ENCODE assay signal across 8 mouse cellular contexts in the genomic region with DNA sequence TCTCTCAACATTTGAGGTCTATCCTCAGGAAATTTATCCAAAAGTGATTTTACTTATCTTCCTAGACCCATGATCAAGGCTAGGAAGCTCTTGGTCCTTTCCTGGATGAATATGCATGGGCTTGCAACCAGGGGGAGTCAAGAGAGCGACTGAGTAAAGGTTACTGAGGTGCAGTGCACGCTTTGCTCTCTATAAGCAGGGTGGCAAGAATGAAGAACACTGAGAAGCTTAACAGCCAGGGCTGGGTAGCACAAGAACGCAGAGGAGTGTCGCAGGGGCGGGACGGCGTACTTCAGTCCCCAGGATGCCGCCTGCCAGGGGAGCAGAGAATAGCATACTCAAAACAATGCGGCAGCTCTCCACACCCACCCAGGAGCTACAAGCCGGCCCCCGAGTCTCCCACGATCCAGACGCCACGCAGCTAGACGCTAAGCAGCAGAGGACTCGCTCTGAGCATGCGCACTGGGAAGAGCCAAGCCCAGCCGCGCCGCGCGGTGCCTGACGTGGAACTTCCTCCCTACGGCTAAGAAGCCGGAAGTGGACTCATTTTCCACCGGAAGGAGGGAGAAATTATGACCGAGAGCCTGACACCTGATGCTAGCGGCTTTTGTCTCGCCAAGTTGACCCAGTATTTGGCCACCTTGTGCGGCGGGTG. TPM values are rescaled to one million over a fixed set of nuclear protein-coding genes. Genes with fewer than 3 reads are reported as not detected.
DNase-seq lines count a peak whose midpoint lies in the region; ATAC-seq and TF ChIP-seq lines count a peak whose summit lies in the region.

No protein-coding gene starts in this region.

- no peaks in the 10 kb centered on the region for H3K9me3 ChIP-seq in embryonic facial prominence, embryonic 13.5 days
- H3K9me3 ChIP-seq in limb, embryonic 14.5 days (ENCODE audit: control insufficient read depth, low read length) = no peaks in the 10 kb centered on the region
- no peaks in the 10 kb centered on the region for H3K9me3 ChIP-seq in midbrain, postnatal 0 days (ENCODE audit: low read length)

- under 1% methylated on average over 31 of the region's 31 CpGs for WGBS in embryonic facial prominence, embryonic 13.5 days
- WGBS in limb, embryonic 14.5 days = 1% methylated on average over 31 of the region's 31 CpGs
- under 1% methylated on average over 31 of the region's 31 CpGs for WGBS in midbrain, postnatal 0 days

- peak overlapping the region; percentile 74 for H3K4me3 ChIP-seq in embryonic facial prominence, embryonic 13.5 days
- H3K4me3 ChIP-seq in limb, embryonic 14.5 days (replicated peaks; ENCODE audit: low read length) = peak overlapping the region; percentile 68
- H3K4me3 ChIP-seq in midbrain, postnatal 0 days (ENCODE audit: low read depth, low read length) = peak overlapping the region; percentile 54

- peak overlapping the region; percentile 72 for H3K9ac ChIP-seq in embryonic facial prominence, embryonic 13.5 days
- peak overlapping the region; percentile 78 for H3K9ac ChIP-seq in limb, embryonic 14.5 days (ENCODE audit: low read depth, low read length, severe bottlenecking)
- peak overlapping the region; percentile 87 for H3K9ac ChIP-seq in midbrain, postnatal 0 days (replicated peaks; ENCODE audit: low read length, poor library complexity, severe bottlenecking)

- no peaks in the 10 kb centered on the region for H3K27me3 ChIP-seq in embryonic facial prominence, embryonic 13.5 days
- no peaks in the 10 kb centered on the region for H3K27me3 ChIP-seq in limb, embryonic 14.5 days (ENCODE audit: control insufficient read depth, insufficient read depth, low read length)
- no peaks in the 10 kb centered on the region for H3K27me3 ChIP-seq in midbrain, postnatal 0 days (ENCODE audit: insufficient read depth, low read length)

- ATAC-seq in embryonic facial prominence, embryonic 13.5 days (ENCODE audit: insufficient number of reproducible peaks, insufficient read depth, low FRiP score, low TSS enrichment, low read depth) = peak; percentile 94
- peak; percentile 99 for ATAC-seq in limb, embryonic 14.5 days (ENCODE audit: low FRiP score, low read depth)
- ATAC-seq in midbrain, postnatal 0 days (ENCODE audit: low FRiP score) = peak; percentile 97

- H3K4me1 ChIP-seq in embryonic facial prominence, embryonic 13.5 days = peaks cover 14% of the 10 kb centered on the region
- H3K4me1 ChIP-seq in limb, embryonic 14.5 days (ENCODE audit: control insufficient read depth, insufficient read depth, low read length) = peaks cover 17% of the 10 kb centered on the region
- H3K4me1 ChIP-seq in midbrain, postnatal 0 days (ENCODE audit: insufficient read depth, low read length) = peaks cover 9% of the 10 kb centered on the region

- H3K36me3 ChIP-seq in embryonic facial prominence, embryonic 13.5 days = peaks cover 25% of the 10 kb centered on the region
- peaks cover 13% of the 10 kb centered on the region for H3K36me3 ChIP-seq in limb, embryonic 14.5 days (ENCODE audit: control insufficient read depth, insufficient read depth, low read length)
- H3K36me3 ChIP-seq in midbrain, postnatal 0 days (ENCODE audit: insufficient read depth, low read length) = 0 out of 2 replicates have a peak, but pooled peaks cover 3% of the 10 kb centered on the region

- peak overlapping the region; percentile 64 for H3K4me2 ChIP-seq in embryonic facial prominence, embryonic 13.5 days
- peak overlapping the region; percentile 82 for H3K4me2 ChIP-seq in limb, embryonic 14.5 days (replicated peaks; ENCODE audit: low read depth, low read length, severe bottlenecking)
- H3K4me2 ChIP-seq in midbrain, postnatal 0 days (ENCODE audit: low read depth, low read length, poor library complexity, severe bottlenecking) = peak overlapping the region; percentile 68

- peak; percentile 89 for DNase-seq in 3134 (ENCODE audit: extremely low read depth, insufficient read length, low spot score)
- peak; percentile 91 to 93 for DNase-seq in adrenal gland, postnatal 36 days
- peak; percentile 90 for DNase-seq in heart, adult 8-10 months (ENCODE audit: low spot score)
- DNase-seq in kidney, adult 9 months = peak; percentile 88
- peak; percentile 97 for DNase-seq in limb, embryonic 14.5 days (ENCODE audit: low spot score)
- DNase-seq in midbrain, postnatal 0 days (ENCODE audit: low spot score) = peak; percentile 98
- peak; percentile 70 to 77 for DNase-seq in spleen, postnatal 14 days (ENCODE audit: low spot score in 2 of 2)

- peak overlapping the region; percentile 96 for H3K27ac ChIP-seq in embryonic facial prominence, embryonic 13.5 days
- H3K27ac ChIP-seq in limb, embryonic 14.5 days (replicated peaks; ENCODE audit: low read depth, low read length) = peak overlapping the region; percentile 96
- H3K27ac ChIP-seq in midbrain, postnatal 0 days (ENCODE audit: low read depth, low read length) = peak overlapping the region; percentile 97

- peak; percentile 69 for TF ChIP-seq CTCF in midbrain, postnatal 0 days (IDR thresholded peaks at IDR 0.05)

- peak; percentile 94; the same call in 1 of the 2 replicates for TF ChIP-seq POLR2A in limb, embryonic 14.5 days (IDR thresholded peaks at IDR 0.05; ENCODE audit: borderline replicate concordance, extremely low read depth, insufficient read depth, insufficient read length)

RNA-seq across cellular contexts. Expression of a gene that starts 25.1 kb away (rescaled TPM):
- not detected for total RNA-seq in adrenal gland, postnatal 36 days (2021)
- polyA plus RNA-seq in embryonic facial prominence, embryonic 13.5 days (2015; fragmentation: Nextera tagmentation; extraction: Ambion mirVana) = not detected in 2 replicates
- total RNA-seq in heart, adult 8-10 months (2022) = under 1 TPM in 1 of 4 experiments, not detected in 3; 0.80 TPM
- not detected in 2 replicates for polyA plus RNA-seq in limb, embryonic 14.5 days (2012; rRNA removed)
- polyA plus RNA-seq in limb, embryonic 14.5 days (2014; fragmentation: Nextera tagmentation; extraction: Ambion mirVana) = not detected in 2 replicates
- total RNA-seq in midbrain, postnatal 0 days (2014; rRNA removed) = not detected in 2 replicates
- polyA plus RNA-seq in midbrain, postnatal 0 days (2015; fragmentation: Nextera tagmentation; extraction: Ambion mirVana) = not detected in 2 replicates

RNA-seq across cellular contexts. Expression of a gene that starts 29.4 kb away (rescaled TPM):
- total RNA-seq in adrenal gland, postnatal 36 days (2021) = 10 to 100 TPM in 1 of 2 experiments, 1 to 10 TPM in 1; 7.2 to 11.0 TPM
- polyA plus RNA-seq in embryonic facial prominence, embryonic 13.5 days (2015; fragmentation: Nextera tagmentation; extraction: Ambion mirVana) = 2.6 and 2.9 TPM in 2 replicates
- total RNA-seq in heart, adult 8-10 months (2022) = not detected
- polyA plus RNA-seq in limb, embryonic 14.5 days (2012; rRNA removed) = 0.33 and 0.54 TPM in 2 replicates
- 0.23 TPM in 1 of 2 replicates, not detected in the other for polyA plus RNA-seq in limb, embryonic 14.5 days (2014; fragmentation: Nextera tagmentation; extraction: Ambion mirVana)
- 192 and 206 TPM in 2 replicates for total RNA-seq in midbrain, postnatal 0 days (2014; rRNA removed)
- 115 and 124 TPM in 2 replicates for polyA plus RNA-seq in midbrain, postnatal 0 days (2015; fragmentation: Nextera tagmentation; extraction: Ambion mirVana)

RNA-seq across cellular contexts. Expression of a gene that starts 43.6 kb away (rescaled TPM):
- 1 to 10 TPM in 1 of 2 experiments, under 1 TPM in 1; 0.95 to 1.3 TPM for total RNA-seq in adrenal gland, postnatal 36 days (2021)
- polyA plus RNA-seq in embryonic facial prominence, embryonic 13.5 days (2015; fragmentation: Nextera tagmentation; extraction: Ambion mirVana) = 0.08 and 0.21 TPM in 2 replicates
- total RNA-seq in heart, adult 8-10 months (2022) = 100 to 1,000 TPM; 349 to 382 (median 364) TPM
- 0.68 and 0.78 TPM in 2 replicates for polyA plus RNA-seq in limb, embryonic 14.5 days (2012; rRNA removed)
- polyA plus RNA-seq in limb, embryonic 14.5 days (2014; fragmentation: Nextera tagmentation; extraction: Ambion mirVana) = 0.58 and 1.3 TPM in 2 replicates
- 0.22 TPM in 1 of 2 replicates, not detected in the other for total RNA-seq in midbrain, postnatal 0 days (2014; rRNA removed)
- 0.28 and 0.36 TPM in 2 replicates for polyA plus RNA-seq in midbrain, postnatal 0 days (2015; fragmentation: Nextera tagmentation; extraction: Ambion mirVana)

RNA-seq across cellular contexts. Expression of a gene that starts 47.9 kb away (rescaled TPM):
- 10 to 100 TPM; 20.4 to 21.2 TPM for total RNA-seq in adrenal gland, postnatal 36 days (2021)
- 2.5 and 4.4 TPM in 2 replicates for polyA plus RNA-seq in embryonic facial prominence, embryonic 13.5 days (2015; fragmentation: Nextera tagmentation; extraction: Ambion mirVana)
- 10 to 100 TPM in 1 of 4 experiments, 1 to 10 TPM in 3; 7.8 to 10.2 (median 8.4) TPM for total RNA-seq in heart, adult 8-10 months (2022)
- polyA plus RNA-seq in limb, embryonic 14.5 days (2012; rRNA removed) = 10.4 and 11.0 TPM in 2 replicates
- 5.4 and 7.5 TPM in 2 replicates for polyA plus RNA-seq in limb, embryonic 14.5 days (2014; fragmentation: Nextera tagmentation; extraction: Ambion mirVana)
- total RNA-seq in midbrain, postnatal 0 days (2014; rRNA removed) = 6.2 and 9.6 TPM in 2 replicates
- 5.4 and 5.5 TPM in 2 replicates for polyA plus RNA-seq in midbrain, postnatal 0 days (2015; fragmentation: Nextera tagmentation; extraction: Ambion mirVana)

Comparison
In these comparisons a context has a peak if more than half of its experiments do, and no peak if none do; other contexts are left out.
1. Peak in every context shown above with its lines: DNase-seq, ATAC-seq, H3K4me3 ChIP-seq and H3K27ac ChIP-seq.
2. RNA of a gene that starts 29.4 kb away (total RNA-seq): 192 to 206 TPM in midbrain, postnatal 0 days; 7.2 to 11.0 TPM in adrenal gland, postnatal 36 days and not detected in heart, adult 8-10 months; every median in the first group is over 10 times any median in the second.
3. RNA of a gene that starts 43.6 kb away (total RNA-seq): 349 to 382 TPM in heart, adult 8-10 months; 0.95 to 1.3 TPM in adrenal gland, postnatal 36 days and 0.22 TPM in midbrain, postnatal 0 days; every median in the first group is over 100 times any median in the second.